Mouse (Mus musculus) liver, postnatal 0 days (tissue): ENCODE data around the gene Vwf.

Source experiments
- CTCF ChIP-seq: sonication (generic); IDR thresholded peaks from 2 replicates; pipeline ENCODE4 v1.5.1; 2016; ENCODE audit warnings: antibody characterized with exemption, low read depth
- EP300 ChIP-seq: IDR thresholded peaks from 2 replicates; pipeline ENCODE4 v1.6.1; 2016; ENCODE audit warnings: antibody characterized with exemption, low read depth, mild to moderate bottlenecking

GRCm38 (mm10) chr6:125617855-125618254, 71.3 kb downstream of the Vwf start:
- TF ChIP-seq EP300: no peak
- TF ChIP-seq CTCF: no peak
